Mouse (Mus musculus) C2C12 (cell line): ENCODE measurements around the gene Selenow.

ENCODE experiments used
- CEBPB ChIP-seq: IDR thresholded peaks from one replicate; pipeline ENCODE4 v1.6.1; 2011; ENCODE audit warnings: low read depth, mild to moderate bottlenecking, control low read depth, moderate library complexity
- CTCF ChIP-seq: IDR thresholded peaks from one replicate; pipeline ENCODE4 v1.5.1; 2011; ENCODE audit not compliant: control insufficient read depth, insufficient read depth, insufficient read length
- MAX ChIP-seq: IDR thresholded peaks from one replicate; pipeline ENCODE4 v1.6.1; 2011; ENCODE audit warnings: mild to moderate bottlenecking, control low read depth

DNA sequence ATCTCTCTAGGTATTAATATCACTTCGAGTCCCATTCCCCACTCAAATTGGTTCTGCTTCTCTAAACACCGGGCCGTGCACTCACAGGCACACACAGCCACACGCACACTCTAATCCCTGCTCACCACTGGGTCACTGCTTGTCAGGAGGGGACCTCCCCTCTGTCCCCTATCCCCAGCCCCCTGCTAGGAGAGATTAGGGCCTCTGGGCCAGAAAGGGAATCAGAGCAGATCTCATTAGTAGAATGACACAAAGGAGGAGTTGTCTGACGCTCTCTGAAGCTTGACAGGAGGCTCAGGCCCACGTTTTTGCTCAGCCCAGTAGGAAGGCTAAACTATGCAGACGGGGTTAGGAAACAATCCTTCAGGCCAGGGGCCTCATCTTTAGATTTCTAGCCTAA, 40.8 kb downstream of the Selenow start:
- no peak for TF ChIP-seq CTCF
- TF ChIP-seq CEBPB = no peak
- no peak for TF ChIP-seq MAX
